Mouse (Mus musculus): ENCODE measurements around the gene Lactbl1. TPM values are rescaled to one million over a fixed set of nuclear protein-coding genes. Genes with fewer than 3 reads are reported as not detected.

The Lactbl1 gene
- polyA plus RNA-seq, 1 experiment from 2014 or later: not detected

Small RNAs within 50 kb of the gene (microRNA-seq; reads per million reads assigned to microRNA genes)
- not detected for gene Gm22180

Other genes with a start within 250 kb of the Lactbl1 start
- gene Htr1d, start 199.1 kb upstream of the Lactbl1 start, polyA plus RNA-seq (2016; fragmentation: Nextera tagmentation; extraction: Ambion mirVana): 0.31 and 0.58 TPM in 2 replicates
- gene 6030445D17Rik, start 160.4 kb upstream of the Lactbl1 start, polyA plus RNA-seq (2016; fragmentation: Nextera tagmentation; extraction: Ambion mirVana): 0.32 TPM in 1 of 2 replicates, not detected in the other
- 82.1 and 90.8 TPM in 2 replicates for gene Luzp1, start 152.9 kb upstream of the Lactbl1 start, polyA plus RNA-seq (2016; fragmentation: Nextera tagmentation; extraction: Ambion mirVana)
- 115 and 137 TPM in 2 replicates for gene Kdm1a, start 19.9 kb upstream of the Lactbl1 start, polyA plus RNA-seq (2016; fragmentation: Nextera tagmentation; extraction: Ambion mirVana)
- gene Tex46, start 12.2 kb upstream of the Lactbl1 start, polyA plus RNA-seq (2016; fragmentation: Nextera tagmentation; extraction: Ambion mirVana): not detected in 2 replicates
- 22.0 and 30.3 TPM in 2 replicates for gene Ephb2, start 213.4 kb downstream of the Lactbl1 start, polyA plus RNA-seq (2016; fragmentation: Nextera tagmentation; extraction: Ambion mirVana)